Mouse (Mus musculus) limb, embryonic 11.5 days (tissue): ENCODE data around the gene Klhdc8a. TPM values are rescaled to one million over a fixed set of nuclear protein-coding genes. Genes with fewer than 3 reads are reported as not detected.

ENCODE experiments used
- ATAC-seq: fragments of 200-750 bp; cut with Nextera tagmentation; 2 replicates; pipeline ENCODE4 v1.8.0; 2017; ENCODE audit warnings: low read depth; ENCODE audit not compliant: insufficient number of reproducible peaks, low FRiP score, low TSS enrichment
- DNase-seq: peaks from one replicate; pipeline ENCODE4 v3.0.0-alpha.2; 2015; ENCODE audit warnings: low spot score
- H3K27ac ChIP-seq: fragments of 300-500 bp; sonication (generic); replicated peaks from 2 replicates; pipeline ENCODE4 v1.5.1; 2014; ENCODE audit warnings: low read depth, mild to moderate bottlenecking, low read length
- H3K27me3 ChIP-seq: fragments of 300-500 bp; sonication (generic); 2 replicates; pipeline ENCODE4 v1.6.1; 2014; ENCODE audit warnings: mild to moderate bottlenecking, low read length, mixed read lengths; ENCODE audit not compliant: control insufficient read depth, insufficient read depth
- H3K36me3 ChIP-seq: fragments of 300-500 bp; sonication (generic); 2 replicates; pipeline ENCODE4 v1.6.1; 2014; ENCODE audit warnings: mild to moderate bottlenecking, low read length, moderate library complexity, mixed read lengths; ENCODE audit not compliant: control insufficient read depth, insufficient read depth
- H3K4me1 ChIP-seq: fragments of 300-500 bp; sonication (generic); 2 replicates; pipeline ENCODE4 v1.6.1; 2014; ENCODE audit warnings: low read length, mixed read lengths; ENCODE audit not compliant: control insufficient read depth, insufficient read depth
- H3K4me2 ChIP-seq: fragments of 300-500 bp; sonication (generic); 2 replicates; pipeline ENCODE4 v1.6.1; 2014; ENCODE audit warnings: low read depth, mild to moderate bottlenecking, moderate library complexity; ENCODE audit not compliant: severe bottlenecking
- H3K4me3 ChIP-seq: fragments of 300-500 bp; sonication (generic); 2 replicates; pipeline ENCODE4 v1.5.1; 2014; ENCODE audit warnings: low read depth, low read length
- H3K9ac ChIP-seq: fragments of 300-500 bp; sonication (generic); 2 replicates; pipeline ENCODE4 v1.6.1; 2014; ENCODE audit warnings: mild to moderate bottlenecking, low read length
- H3K9me3 ChIP-seq: fragments of 300-500 bp; sonication (generic); 2 replicates; pipeline ENCODE4 v1.6.1; 2016; ENCODE audit warnings: low read length; ENCODE audit not compliant: control insufficient read depth
- WGBS: fragments of 180-500 bp; shearing (Covaris S2); extraction: QIAGEN DNeasy Blood & Tissue Kit; methylation state at CpG from one replicate; pipeline ENCODE4 v1.1.7; 2014; 5-methylcytosine and 5-hydroxymethylcytosine counted together
- polyA plus RNA-seq: library from polyadenylated mRNA; unstranded; fragments of >200 nt; fragmentation: Nextera tagmentation; extraction: Ambion mirVana; gene quantifications from 2 replicates; pipeline ENCODE4 v1.2.1, GENCODE M21; 2014

The Klhdc8a gene
- polyA plus RNA-seq: 0.07 TPM in 1 of 2 replicates, not detected in the other

GRCm38 (mm10) chr1:132298425-132298800 lies at the start of gene Klhdc8a:
Klhdc8a (plus strand) TSS chr1:132298626.
- no peak within 1 kb of the TSS for H3K27ac ChIP-seq
- 0 out of 2 replicates have a peak, but pooled peaks have one; percentile 8 for ATAC-seq
- no peaks in the 10 kb centered on the region for H3K36me3 ChIP-seq
- H3K9ac ChIP-seq: peak within 1 kb of the TSS; percentile 55
- H3K4me3 ChIP-seq: peak within 1 kb of the TSS; percentile 55
- H3K4me1 ChIP-seq: peaks cover 9% of the 10 kb centered on the region
- peak within 1 kb of the TSS; percentile 99 for H3K4me2 ChIP-seq
- 1% methylated on average over 28 of the region's 28 CpGs for WGBS
- DNase-seq: peak; percentile 60
- peaks cover 29% of the 10 kb centered on the region for H3K27me3 ChIP-seq
- no peaks in the 10 kb centered on the region for H3K9me3 ChIP-seq

DNA sequence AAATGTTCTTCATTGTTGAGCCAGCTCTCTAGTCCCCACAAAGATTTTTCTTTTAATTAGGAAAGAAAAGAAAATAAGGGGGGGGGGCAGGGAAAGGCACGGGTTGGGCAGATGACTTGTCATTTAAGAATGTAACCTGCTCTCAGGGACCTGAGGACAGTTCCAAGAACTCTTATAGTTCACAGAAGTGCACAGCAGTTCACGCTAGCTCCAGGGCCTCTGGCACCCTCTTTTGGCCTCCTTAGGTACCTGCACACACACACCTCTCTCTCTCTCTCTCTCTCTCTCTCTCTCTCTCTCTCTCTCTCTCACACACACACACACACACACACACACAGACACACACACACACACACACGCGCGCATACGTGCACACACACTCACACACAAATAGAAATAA lies 44.0 kb upstream of the Klhdc8a start:
- no peak overlapping the region for H3K4me3 ChIP-seq
- no peaks in the 10 kb centered on the region for H3K27me3 ChIP-seq
- ATAC-seq (no peak), DNase-seq (no peak)
- no peak overlapping the region for H3K27ac ChIP-seq
- H3K9me3 ChIP-seq: no peaks in the 10 kb centered on the region
- H3K9ac ChIP-seq: no peak overlapping the region
- 90% methylated on average over 6 of the region's 6 CpGs for WGBS
- no peaks in the 10 kb centered on the region for H3K4me1 ChIP-seq
- no peak overlapping the region for H3K4me2 ChIP-seq
- H3K36me3 ChIP-seq: no peaks in the 10 kb centered on the region

- Histone ChIP-seq H3K9me3 (no peaks in the 10 kb centered on the region), H3K4me1 (peaks cover 4% of the 10 kb centered on the region; the same call in 1 of the 2 replicates), H3K27ac (no peak overlapping the region), H3K27me3 (no peaks in the 10 kb centered on the region), H3K36me3 (no peaks in the 10 kb centered on the region), H3K9ac (no peak overlapping the region), H3K4me3 (no peak overlapping the region), H3K4me2 (no peak overlapping the region)
- WGBS: 100% methylated on average over 1 of the region's 1 CpGs
- ATAC-seq (no peak), DNase-seq (no peak)
These were observed 38.1 kb upstream of the Klhdc8a start for GRCm38 (mm10) chr1:132260331-132260730.

DNA sequence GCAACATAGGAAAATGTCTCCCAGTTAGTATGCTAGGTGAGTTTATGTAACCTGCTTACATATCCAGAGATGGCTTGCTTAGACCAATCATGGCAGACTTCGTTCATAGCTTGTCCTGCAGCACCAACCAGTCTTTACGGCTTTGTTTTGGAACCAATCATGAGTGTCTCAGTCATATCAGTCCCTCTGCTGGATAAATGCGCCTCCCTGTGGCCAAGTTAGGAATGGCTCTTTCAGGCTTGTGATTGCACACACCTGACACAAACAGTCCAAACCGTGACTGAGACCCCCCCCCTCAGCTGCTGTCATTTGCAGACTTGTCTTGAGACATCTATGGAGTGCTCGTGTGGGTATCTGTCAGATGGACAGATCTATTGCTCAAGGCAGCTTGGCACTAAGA lies 37.4 kb upstream of the Klhdc8a start:
- ATAC-seq: no peak
- DNase-seq: peak; percentile 38

GRCm38 (mm10) chr1:132263618-132264017 lies 34.8 kb upstream of the Klhdc8a start:
- DNase-seq (no peak), ATAC-seq (no peak)
- Histone ChIP-seq H3K36me3 (no peaks in the 10 kb centered on the region), H3K4me2 (no peak overlapping the region), H3K27ac (no peak overlapping the region), H3K9ac (no peak overlapping the region), H3K4me1 (peaks cover 6% of the 10 kb centered on the region), H3K27me3 (no peaks in the 10 kb centered on the region), H3K4me3 (no peak overlapping the region), H3K9me3 (no peaks in the 10 kb centered on the region)
- 92% methylated on average over 4 of the region's 4 CpGs for WGBS

More for the DNA sequence above, 37.4 kb upstream of the Klhdc8a start:
- Histone ChIP-seq H3K4me1 (peaks cover 6% of the 10 kb centered on the region; the same call in 1 of the 2 replicates), H3K9me3 (no peaks in the 10 kb centered on the region), H3K4me3 (no peak overlapping the region), H3K27ac (no peak overlapping the region), H3K9ac (no peak overlapping the region), H3K27me3 (no peaks in the 10 kb centered on the region), H3K4me2 (no peak overlapping the region), H3K36me3 (no peaks in the 10 kb centered on the region)
- WGBS: 73% methylated on average over 5 of the region's 5 CpGs

DNA sequence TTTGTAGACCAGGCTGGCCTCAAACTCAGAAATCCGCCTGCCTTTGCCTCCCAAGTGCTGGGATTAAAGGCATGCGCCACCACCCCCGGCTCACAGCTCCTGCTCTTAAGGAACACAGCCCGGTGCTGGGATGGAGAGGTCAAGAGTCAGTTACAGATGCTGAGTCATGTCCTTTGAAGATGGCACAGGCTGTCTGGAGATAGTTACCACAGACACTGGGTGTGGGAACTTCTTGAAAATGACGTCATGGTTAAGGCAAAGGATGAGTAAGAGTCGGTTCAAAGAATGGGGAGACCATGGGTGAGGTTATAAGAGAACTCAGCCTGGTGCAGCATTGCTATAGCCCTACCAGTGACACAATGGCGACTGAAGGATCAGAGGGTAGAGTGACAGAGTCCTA lies 33.8 kb upstream of the Klhdc8a start:
- ATAC-seq (no peak), DNase-seq (no peak)
- H3K4me3 ChIP-seq: no peak overlapping the region
- no peaks in the 10 kb centered on the region for H3K27me3 ChIP-seq
- H3K36me3 ChIP-seq: no peaks in the 10 kb centered on the region
- no peak overlapping the region for H3K4me2 ChIP-seq
- WGBS: 48% methylated on average over 7 of the region's 7 CpGs
- H3K27ac ChIP-seq: no peak overlapping the region
- H3K4me1 ChIP-seq: peaks cover 6% of the 10 kb centered on the region
- no peaks in the 10 kb centered on the region for H3K9me3 ChIP-seq
- no peak overlapping the region for H3K9ac ChIP-seq

DNA sequence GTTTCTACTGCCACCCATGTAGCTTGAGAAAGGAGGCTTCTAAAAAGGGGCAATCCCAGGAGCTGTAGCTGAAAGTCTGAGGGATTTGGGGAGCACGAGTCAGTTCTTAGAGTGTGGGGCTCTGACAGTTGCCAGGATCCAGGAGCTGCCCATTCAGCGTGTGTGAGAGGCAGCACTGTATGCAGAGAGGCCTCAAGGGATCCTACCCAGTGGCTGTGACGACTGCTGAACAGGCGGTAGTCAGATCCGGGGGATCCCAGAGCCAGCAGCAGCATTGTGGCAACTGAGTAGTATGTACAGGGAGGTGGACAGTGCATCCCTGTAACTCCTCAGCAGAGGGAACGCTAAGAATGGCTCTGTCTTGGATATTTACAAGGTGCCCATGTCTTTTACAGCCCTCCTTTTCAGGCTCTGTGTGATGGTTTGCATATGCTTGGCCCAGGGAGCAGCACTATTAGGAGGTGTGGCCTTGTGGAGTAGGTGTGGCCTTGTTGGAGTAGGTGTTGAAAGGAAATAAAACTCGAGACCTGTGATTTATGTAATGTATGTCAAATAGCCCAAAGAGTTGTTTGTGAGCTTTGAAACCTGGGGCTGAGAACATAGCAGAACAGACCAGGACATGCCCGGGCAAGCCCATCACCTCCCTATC lies 33.1 kb upstream of the Klhdc8a start:
- ATAC-seq (0 out of 2 replicates have a peak, but pooled peaks have one; percentile 26), DNase-seq (no peak)
- WGBS: 50% methylated on average over 8 of the region's 8 CpGs
- H3K36me3 ChIP-seq: no peaks in the 10 kb centered on the region
- H3K4me2 ChIP-seq: no peak overlapping the region
- no peaks in the 10 kb centered on the region for H3K27me3 ChIP-seq
- H3K27ac ChIP-seq: no peak overlapping the region
- no peak overlapping the region for H3K9ac ChIP-seq
- H3K9me3 ChIP-seq: no peaks in the 10 kb centered on the region
- H3K4me1 ChIP-seq: peaks cover 6% of the 10 kb centered on the region
- H3K4me3 ChIP-seq: no peak overlapping the region

DNA sequence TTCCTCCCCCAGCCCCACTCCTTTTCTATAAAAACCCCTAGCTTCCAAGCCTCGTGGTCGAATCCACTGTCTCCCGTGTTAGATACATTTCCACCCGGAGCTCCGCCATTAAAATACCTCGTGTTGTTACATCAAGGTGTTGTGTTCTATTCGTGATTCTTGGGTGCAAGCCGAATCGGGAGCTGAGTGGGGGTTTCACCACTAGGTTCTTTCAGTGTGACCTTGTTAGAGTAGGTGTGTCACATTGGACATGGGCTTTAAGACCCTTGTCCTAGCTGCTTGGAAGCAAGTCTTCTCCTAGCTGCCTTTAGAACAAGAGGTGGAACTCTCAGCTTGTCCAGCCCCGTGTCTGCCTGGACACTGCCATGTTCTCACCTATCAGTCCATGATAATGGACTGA lies 32.5 kb upstream of the Klhdc8a start:
- H3K4me3 ChIP-seq: no peak overlapping the region
- H3K27me3 ChIP-seq: no peaks in the 10 kb centered on the region
- H3K9ac ChIP-seq: no peak overlapping the region
- ATAC-seq: no peak
- H3K4me1 ChIP-seq: peaks cover 6% of the 10 kb centered on the region
- no peaks in the 10 kb centered on the region for H3K36me3 ChIP-seq
- no peak overlapping the region for H3K4me2 ChIP-seq
- no peak overlapping the region for H3K27ac ChIP-seq
- 88% methylated on average over 10 of the region's 10 CpGs for WGBS
- DNase-seq: no peak
- H3K9me3 ChIP-seq: no peaks in the 10 kb centered on the region
